8 mouse cellular contexts compared by ENCODE assay signal in the genomic region with DNA sequence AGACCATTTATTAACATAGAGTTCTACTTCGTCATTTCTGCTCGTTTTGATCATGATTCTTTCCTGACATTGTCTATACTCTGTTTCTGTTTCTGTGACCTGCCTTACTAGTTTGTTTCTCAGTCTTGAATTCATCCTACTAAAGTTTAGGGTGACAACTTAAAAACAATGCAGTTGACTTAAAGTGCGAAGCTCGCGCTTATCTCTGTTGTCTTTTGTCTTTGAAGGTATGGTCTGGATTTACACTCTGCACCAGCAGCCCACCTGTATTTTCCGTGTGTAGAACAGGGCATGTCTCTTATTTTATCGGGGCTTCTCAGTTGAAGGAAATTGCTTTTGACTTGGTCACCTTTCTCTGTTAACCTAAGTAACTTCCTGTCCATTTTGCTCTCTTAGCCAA. TPM values are rescaled to one million over a fixed set of nuclear protein-coding genes. Genes with fewer than 3 reads are reported as not detected.
A peak's percentile ranks its signal among the peaks of the same experiment; 100 is the strongest.
DNase-seq lines count a peak whose midpoint lies in the region; ATAC-seq lines count a peak whose summit lies in the region.

No protein-coding gene starts in this region.

- peaks cover 9% of the 10 kb centered on the region for H3K4me1 ChIP-seq in neural tube, embryonic 11.5 days (ENCODE audit: control insufficient read depth, insufficient read depth, low read length)
- H3K4me1 ChIP-seq in limb, embryonic 12.5 days (replicated peaks) = peaks cover 31% of the 10 kb centered on the region
- H3K4me1 ChIP-seq in stomach, embryonic 14.5 days (ENCODE audit: control insufficient read depth, insufficient read depth, low read length) = peaks cover 12% of the 10 kb centered on the region

- H3K4me3 ChIP-seq in neural tube, embryonic 11.5 days (ENCODE audit: low read depth, low read length) = peak overlapping the region; percentile 99
- H3K4me3 ChIP-seq in limb, embryonic 12.5 days (replicated peaks) = peak overlapping the region; percentile 99
- peak overlapping the region; percentile 99 for H3K4me3 ChIP-seq in stomach, embryonic 14.5 days (ENCODE audit: low read depth, low read length)

- peak; percentile 22 for DNase-seq in cerebellum, adult 8-10 months
- DNase-seq in neural tube, embryonic 11.5 days (ENCODE audit: low spot score) = no peak
- DNase-seq in neural tube, embryonic 10.5 days (ENCODE audit: extremely low spot score, low spot score) = no peak
- DNase-seq in adrenal gland, postnatal 10 days = no peak
- DNase-seq in cerebellum, postnatal 4 days (ENCODE audit: low spot score in 2 of 2) = no peak

- peak overlapping the region; percentile 88 for H3K9ac ChIP-seq in neural tube, embryonic 11.5 days (ENCODE audit: low read length)
- H3K9ac ChIP-seq in limb, embryonic 12.5 days (replicated peaks) = peak overlapping the region; percentile 99
- H3K9ac ChIP-seq in stomach, embryonic 14.5 days (replicated peaks; ENCODE audit: low read depth, low read length) = peak overlapping the region; percentile 90

- 3% methylated on average over 7 of the region's 7 CpGs for WGBS in neural tube, embryonic 11.5 days
- 3% methylated on average over 7 of the region's 7 CpGs for WGBS in limb, embryonic 12.5 days
- 2% methylated on average over 7 of the region's 7 CpGs for WGBS in stomach, embryonic 14.5 days

- H3K4me2 ChIP-seq in neural tube, embryonic 11.5 days (ENCODE audit: low read depth) = peak overlapping the region; percentile 93
- H3K4me2 ChIP-seq in limb, embryonic 12.5 days = peak overlapping the region; percentile 74
- peak overlapping the region; percentile 98 for H3K4me2 ChIP-seq in stomach, embryonic 14.5 days (replicated peaks; ENCODE audit: low read depth, low read length)

- H3K36me3 ChIP-seq in neural tube, embryonic 11.5 days (ENCODE audit: control insufficient read depth, insufficient read depth, low read length) = peaks cover 5% of the 10 kb centered on the region; the same call in 1 of the 2 replicates
- H3K36me3 ChIP-seq in limb, embryonic 12.5 days = peaks cover 14% of the 10 kb centered on the region
- H3K36me3 ChIP-seq in stomach, embryonic 14.5 days (ENCODE audit: control insufficient read depth, insufficient read depth, low read length) = peaks cover 8% of the 10 kb centered on the region

- H3K9me3 ChIP-seq in neural tube, embryonic 11.5 days (ENCODE audit: control insufficient read depth, low read length) = no peaks in the 10 kb centered on the region
- no peaks in the 10 kb centered on the region for H3K9me3 ChIP-seq in limb, embryonic 12.5 days
- no peaks in the 10 kb centered on the region for H3K9me3 ChIP-seq in stomach, embryonic 14.5 days (ENCODE audit: control insufficient read depth, low read depth, low read length)

- no peak for ATAC-seq in cerebellum, adult (ENCODE audit: insufficient number of reproducible peaks, low FRiP score, low TSS enrichment)
- ATAC-seq in neural tube, embryonic 11.5 days (ENCODE audit: insufficient read depth, low FRiP score, low TSS enrichment) = no peak
- no peak for ATAC-seq in limb, embryonic 12.5 days (ENCODE audit: insufficient number of reproducible peaks, insufficient read depth, low FRiP score, low TSS enrichment, low read depth)
- no peak for ATAC-seq in stomach, embryonic 14.5 days (ENCODE audit: insufficient number of reproducible peaks, insufficient read depth, low FRiP score, low read depth)

- H3K27me3 ChIP-seq in neural tube, embryonic 11.5 days (ENCODE audit: control insufficient read depth, insufficient read depth, low read length) = no peaks in the 10 kb centered on the region
- no peaks in the 10 kb centered on the region for H3K27me3 ChIP-seq in limb, embryonic 12.5 days
- no peaks in the 10 kb centered on the region for H3K27me3 ChIP-seq in stomach, embryonic 14.5 days (ENCODE audit: control insufficient read depth, insufficient read depth, low read length)

- peak overlapping the region; percentile 100 for H3K27ac ChIP-seq in neural tube, embryonic 11.5 days (ENCODE audit: low read depth, low read length)
- peak overlapping the region; percentile 100 for H3K27ac ChIP-seq in limb, embryonic 12.5 days
- peak overlapping the region; percentile 100 for H3K27ac ChIP-seq in stomach, embryonic 14.5 days (ENCODE audit: low read length)

RNA-seq across cellular contexts. Expression of a gene that starts 0.7 kb away (rescaled TPM):
- 116 and 133 TPM in 2 replicates for polyA plus RNA-seq in neural tube, embryonic 11.5 days (2014; fragmentation: Nextera tagmentation; extraction: Ambion mirVana)
- polyA plus RNA-seq in limb, embryonic 12.5 days (2016; fragmentation: Nextera tagmentation; extraction: Ambion mirVana) = 129 and 134 TPM in 2 replicates
- polyA plus RNA-seq in stomach, embryonic 14.5 days (2014; fragmentation: Nextera tagmentation; extraction: Ambion mirVana) = 150 and 152 TPM in 2 replicates
- total RNA-seq in adrenal gland, postnatal 10 days (2021) = 100 to 1,000 TPM; 170 to 181 TPM

RNA-seq across cellular contexts. Expression of a gene that starts 3.8 kb away (rescaled TPM):
- 9.2 and 10.3 TPM in 2 replicates for polyA plus RNA-seq in neural tube, embryonic 11.5 days (2014; fragmentation: Nextera tagmentation; extraction: Ambion mirVana)
- polyA plus RNA-seq in limb, embryonic 12.5 days (2016; fragmentation: Nextera tagmentation; extraction: Ambion mirVana) = 11.1 and 13.2 TPM in 2 replicates
- polyA plus RNA-seq in stomach, embryonic 14.5 days (2014; fragmentation: Nextera tagmentation; extraction: Ambion mirVana) = 11.9 and 15.1 TPM in 2 replicates
- total RNA-seq in adrenal gland, postnatal 10 days (2021) = 10 to 100 TPM in 1 of 2 experiments, 1 to 10 TPM in 1; 8.9 to 15.2 TPM

RNA-seq across cellular contexts. Expression of a gene that starts 20.0 kb away (rescaled TPM):
- not detected in 2 replicates for polyA plus RNA-seq in neural tube, embryonic 11.5 days (2014; fragmentation: Nextera tagmentation; extraction: Ambion mirVana)
- polyA plus RNA-seq in limb, embryonic 12.5 days (2016; fragmentation: Nextera tagmentation; extraction: Ambion mirVana) = 0.30 and 0.32 TPM in 2 replicates
- 0.35 and 0.38 TPM in 2 replicates for polyA plus RNA-seq in stomach, embryonic 14.5 days (2014; fragmentation: Nextera tagmentation; extraction: Ambion mirVana)
- total RNA-seq in adrenal gland, postnatal 10 days (2021) = 1 to 10 TPM; 4.5 to 4.8 TPM

RNA-seq across cellular contexts. Expression of a gene that starts 29.8 kb away (rescaled TPM):
- not detected in 2 replicates for polyA plus RNA-seq in neural tube, embryonic 11.5 days (2014; fragmentation: Nextera tagmentation; extraction: Ambion mirVana)
- polyA plus RNA-seq in limb, embryonic 12.5 days (2016; fragmentation: Nextera tagmentation; extraction: Ambion mirVana) = 1.2 and 1.3 TPM in 2 replicates
- 1.4 and 1.6 TPM in 2 replicates for polyA plus RNA-seq in stomach, embryonic 14.5 days (2014; fragmentation: Nextera tagmentation; extraction: Ambion mirVana)
- total RNA-seq in adrenal gland, postnatal 10 days (2021) = 1 to 10 TPM; 3.6 to 5.8 TPM

RNA-seq across cellular contexts. Expression of a gene that starts 31.0 kb away (rescaled TPM):
- polyA plus RNA-seq in neural tube, embryonic 11.5 days (2014; fragmentation: Nextera tagmentation; extraction: Ambion mirVana) = 0.93 TPM in 1 of 2 replicates, not detected in the other
- polyA plus RNA-seq in limb, embryonic 12.5 days (2016; fragmentation: Nextera tagmentation; extraction: Ambion mirVana) = 0.71 and 0.86 TPM in 2 replicates
- 0.65 and 1.1 TPM in 2 replicates for polyA plus RNA-seq in stomach, embryonic 14.5 days (2014; fragmentation: Nextera tagmentation; extraction: Ambion mirVana)
- 1 to 10 TPM; 1.4 to 1.5 TPM for total RNA-seq in adrenal gland, postnatal 10 days (2021)
